ENCODE assay signal across 12 mouse cellular contexts in the genomic region with DNA sequence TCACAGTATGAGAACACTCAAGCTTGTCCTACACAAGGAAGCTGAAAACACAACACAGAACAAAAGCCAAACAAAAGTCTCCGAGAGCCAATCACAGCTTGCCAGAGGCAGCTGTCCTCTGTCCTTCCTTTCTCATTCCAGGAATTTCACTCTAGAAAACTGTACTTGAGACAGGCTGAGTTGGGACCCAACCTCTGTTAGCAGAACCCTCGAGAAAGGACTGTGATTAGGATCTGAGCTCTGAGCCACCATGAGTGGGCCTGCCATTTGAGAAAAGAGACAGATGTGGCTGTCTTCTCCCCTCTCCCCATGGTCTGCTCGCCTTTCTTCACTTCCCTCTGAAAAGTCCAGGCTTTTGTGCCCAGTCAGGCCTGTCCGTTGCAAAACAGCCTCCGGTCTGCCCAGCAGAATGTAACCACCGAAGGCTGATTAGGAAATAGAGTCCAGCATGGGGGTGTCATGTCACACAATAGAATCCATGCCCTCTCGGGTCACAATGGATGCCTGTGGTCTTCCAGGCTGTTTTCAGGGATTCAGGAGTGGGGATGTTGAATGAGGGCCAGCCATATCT. TPM values are rescaled to one million over a fixed set of nuclear protein-coding genes. Genes with fewer than 3 reads are reported as not detected.
DNase-seq lines count a peak whose midpoint lies in the region; ATAC-seq lines count a peak whose summit lies in the region.
"Had no signal": no experiment of that assay in that cellular context is flagged by ENCODE, and none has a peak within 500 bp of the region (broad histone marks: within the 10 kb centered on the region; RNA-seq: fewer than 3 reads in every experiment).

No protein-coding gene starts in this region.

- peaks cover 10% of the 10 kb centered on the region; the same call in 1 of the 2 replicates for H3K4me1 ChIP-seq in forebrain, embryonic 11.5 days (replicated peaks; ENCODE audit: control insufficient read depth, insufficient read depth, low read length)
- H3K4me1 ChIP-seq in forebrain, embryonic 16.5 days (replicated peaks; ENCODE audit: control insufficient read depth, insufficient read depth, low read length) = peaks cover 9% of the 10 kb centered on the region; the same call in 1 of the 2 replicates
- peaks cover 62% of the 10 kb centered on the region for H3K4me1 ChIP-seq in midbrain, embryonic 10.5 days
- peaks cover 15% of the 10 kb centered on the region for H3K4me1 ChIP-seq in midbrain, embryonic 13.5 days (replicated peaks)
- no peaks in the 10 kb centered on the region for H3K4me1 ChIP-seq in intestine, embryonic 16.5 days (ENCODE audit: control insufficient read depth, insufficient read depth, low read length)
- no peaks in the 10 kb centered on the region; the same call in 1 of the 2 replicates for H3K4me1 ChIP-seq in stomach, embryonic 16.5 days (ENCODE audit: control insufficient read depth, insufficient read depth, low read length)
- H3K4me1 ChIP-seq: embryonic facial prominence, embryonic 15.5 days; megakaryocyte, embryonic 14.5 days had no signal

- no peaks in the 10 kb centered on the region for H3K27me3 ChIP-seq in forebrain, embryonic 11.5 days (ENCODE audit: control insufficient read depth, insufficient read depth, low read length)
- H3K27me3 ChIP-seq in forebrain, embryonic 16.5 days (replicated peaks; ENCODE audit: control insufficient read depth, insufficient read depth, low read length) = no peaks in the 10 kb centered on the region
- H3K27me3 ChIP-seq in midbrain, embryonic 10.5 days (ENCODE audit: low read depth, poor library complexity, severe bottlenecking) = no peaks in the 10 kb centered on the region
- H3K27me3 ChIP-seq in midbrain, embryonic 13.5 days = no peaks in the 10 kb centered on the region
- no peaks in the 10 kb centered on the region for H3K27me3 ChIP-seq in intestine, embryonic 16.5 days (replicated peaks; ENCODE audit: control insufficient read depth, insufficient read depth, low read length)
- H3K27me3 ChIP-seq in stomach, embryonic 16.5 days (ENCODE audit: control insufficient read depth, insufficient read depth, low read length) = no peaks in the 10 kb centered on the region
- H3K27me3 ChIP-seq: embryonic facial prominence, embryonic 15.5 days; megakaryocyte, embryonic 14.5 days had no signal

- H3K9ac ChIP-seq in forebrain, embryonic 11.5 days (ENCODE audit: low read length) = no peak overlapping the region
- H3K9ac ChIP-seq in forebrain, embryonic 16.5 days (replicated peaks; ENCODE audit: low read depth, low read length) = no peak overlapping the region
- H3K9ac ChIP-seq in midbrain, embryonic 13.5 days (replicated peaks) = no peak overlapping the region
- H3K9ac ChIP-seq in intestine, embryonic 16.5 days (ENCODE audit: low read depth, low read length) = no peak overlapping the region
- H3K9ac ChIP-seq in stomach, embryonic 16.5 days (ENCODE audit: low read length) = no peak overlapping the region
- H3K9ac ChIP-seq: embryonic facial prominence, embryonic 15.5 days had no signal

- DNase-seq in forebrain, embryonic 11.5 days (ENCODE audit: low spot score) = no peak
- peak; percentile 54 for DNase-seq in midbrain, embryonic 10.5 days (ENCODE audit: low spot score)
- DNase-seq in gastrocnemius, postnatal 36 days = no peak
- DNase-seq in heart, postnatal 25 days (ENCODE audit: low spot score) = no peak
- DNase-seq: heart, adult 18-20 months had no signal

- no peak overlapping the region for H3K4me3 ChIP-seq in forebrain, embryonic 11.5 days (ENCODE audit: low read depth, low read length)
- no peak overlapping the region for H3K4me3 ChIP-seq in forebrain, embryonic 16.5 days (replicated peaks; ENCODE audit: low read length)
- no peak overlapping the region for H3K4me3 ChIP-seq in midbrain, embryonic 10.5 days
- no peak overlapping the region for H3K4me3 ChIP-seq in midbrain, embryonic 13.5 days (replicated peaks)
- no peak overlapping the region for H3K4me3 ChIP-seq in intestine, embryonic 16.5 days (ENCODE audit: low read length)
- H3K4me3 ChIP-seq in stomach, embryonic 16.5 days (replicated peaks; ENCODE audit: low read length) = no peak overlapping the region
- H3K4me3 ChIP-seq: embryonic facial prominence, embryonic 15.5 days; megakaryocyte, embryonic 14.5 days had no signal

- no peaks in the 10 kb centered on the region for H3K36me3 ChIP-seq in forebrain, embryonic 11.5 days (ENCODE audit: control insufficient read depth, insufficient read depth, low read length)
- no peaks in the 10 kb centered on the region for H3K36me3 ChIP-seq in forebrain, embryonic 16.5 days (ENCODE audit: control insufficient read depth, insufficient read depth)
- H3K36me3 ChIP-seq in midbrain, embryonic 10.5 days = no peaks in the 10 kb centered on the region
- H3K36me3 ChIP-seq in midbrain, embryonic 13.5 days = no peaks in the 10 kb centered on the region
- no peaks in the 10 kb centered on the region for H3K36me3 ChIP-seq in intestine, embryonic 16.5 days (ENCODE audit: control insufficient read depth, insufficient read depth, low read length)
- no peaks in the 10 kb centered on the region for H3K36me3 ChIP-seq in stomach, embryonic 16.5 days (ENCODE audit: control insufficient read depth, insufficient read depth, low read length)
- H3K36me3 ChIP-seq: embryonic facial prominence, embryonic 15.5 days had no signal

- no peaks in the 10 kb centered on the region for H3K9me3 ChIP-seq in forebrain, embryonic 11.5 days (ENCODE audit: control insufficient read depth, low read length)
- no peaks in the 10 kb centered on the region for H3K9me3 ChIP-seq in forebrain, embryonic 16.5 days (ENCODE audit: control insufficient read depth, low read length)
- H3K9me3 ChIP-seq in midbrain, embryonic 10.5 days (replicated peaks) = no peaks in the 10 kb centered on the region
- no peaks in the 10 kb centered on the region for H3K9me3 ChIP-seq in midbrain, embryonic 13.5 days
- H3K9me3 ChIP-seq in intestine, embryonic 16.5 days (ENCODE audit: control insufficient read depth, low read length) = no peaks in the 10 kb centered on the region
- H3K9me3 ChIP-seq in stomach, embryonic 16.5 days (replicated peaks; ENCODE audit: control insufficient read depth, low read length) = no peaks in the 10 kb centered on the region
- H3K9me3 ChIP-seq: embryonic facial prominence, embryonic 15.5 days had no signal

- ATAC-seq in forebrain, embryonic 11.5 days (replicated peaks; ENCODE audit: low FRiP score) = peak; percentile 40
- no peak for ATAC-seq in forebrain, embryonic 16.5 days
- no peak for ATAC-seq in midbrain, embryonic 13.5 days
- ATAC-seq in intestine, embryonic 16.5 days = peak; percentile 48; the same call in 1 of the 2 replicates
- ATAC-seq in stomach, embryonic 16.5 days (ENCODE audit: insufficient read depth, low FRiP score) = no peak

- peak overlapping the region; percentile 78 for H3K27ac ChIP-seq in forebrain, embryonic 11.5 days (ENCODE audit: low read depth, low read length)
- no peak overlapping the region for H3K27ac ChIP-seq in forebrain, embryonic 16.5 days (ENCODE audit: low read length)
- peak overlapping the region; percentile 85 for H3K27ac ChIP-seq in midbrain, embryonic 10.5 days (replicated peaks)
- H3K27ac ChIP-seq in midbrain, embryonic 13.5 days = no peak overlapping the region
- peak overlapping the region; percentile 43 for H3K27ac ChIP-seq in intestine, embryonic 16.5 days (ENCODE audit: low read length)
- peak overlapping the region; percentile 15 for H3K27ac ChIP-seq in stomach, embryonic 16.5 days (ENCODE audit: low read length)
- H3K27ac ChIP-seq: embryonic facial prominence, embryonic 15.5 days had no signal

- WGBS in forebrain, embryonic 11.5 days = 20% methylated on average over 7 of the region's 7 CpGs
- WGBS in forebrain, embryonic 16.5 days = 13% methylated on average over 7 of the region's 7 CpGs
- 16% methylated on average over 7 of the region's 7 CpGs for WGBS in midbrain, embryonic 10.5 days
- WGBS in midbrain, embryonic 13.5 days = 6% methylated on average over 7 of the region's 7 CpGs
- WGBS in intestine, embryonic 16.5 days = 55% methylated on average over 7 of the region's 7 CpGs
- 59% methylated on average over 7 of the region's 7 CpGs for WGBS in stomach, embryonic 16.5 days

- no peak overlapping the region for H3K4me2 ChIP-seq in forebrain, embryonic 11.5 days (ENCODE audit: low read depth, low read length, severe bottlenecking)
- no peak overlapping the region for H3K4me2 ChIP-seq in forebrain, embryonic 16.5 days (ENCODE audit: low read length)
- no peak overlapping the region for H3K4me2 ChIP-seq in midbrain, embryonic 13.5 days (replicated peaks)
- H3K4me2 ChIP-seq in intestine, embryonic 16.5 days (ENCODE audit: low read depth, low read length) = no peak overlapping the region
- H3K4me2 ChIP-seq in stomach, embryonic 16.5 days (ENCODE audit: low read depth, low read length) = no peak overlapping the region
- H3K4me2 ChIP-seq: embryonic facial prominence, embryonic 15.5 days had no signal

- intact Hi-C loops in gastrocnemius, postnatal 36 days (cut with DNase I) = no loop called here
- intact Hi-C loops in heart, postnatal 25 days (cut with DNase I) = no loop called here

RNA-seq across cellular contexts. Expression of gene Shroom3, which starts 24.8 kb away (rescaled TPM):
- polyA plus RNA-seq in forebrain, embryonic 11.5 days (2014; fragmentation: Nextera tagmentation; extraction: Ambion mirVana) = 12.2 and 15.2 TPM in 2 replicates
- polyA plus RNA-seq in forebrain, embryonic 16.5 days (2015; fragmentation: Nextera tagmentation; extraction: Ambion mirVana) = 1.2 and 1.4 TPM in 2 replicates
- 5.8 and 8.3 TPM in 2 replicates for polyA plus RNA-seq in midbrain, embryonic 10.5 days (2016; fragmentation: Nextera tagmentation; extraction: Ambion mirVana)
- polyA plus RNA-seq in midbrain, embryonic 13.5 days (2015; fragmentation: Nextera tagmentation; extraction: Ambion mirVana) = 2.4 and 2.5 TPM in 2 replicates
- 6.0 and 6.4 TPM in 2 replicates for polyA plus RNA-seq in intestine, embryonic 16.5 days (2015; fragmentation: Nextera tagmentation; extraction: Ambion mirVana)
- 14.4 and 17.2 TPM in 2 replicates for polyA plus RNA-seq in stomach, embryonic 16.5 days (2015; fragmentation: Nextera tagmentation; extraction: Ambion mirVana)
- total RNA-seq in gastrocnemius, postnatal 36 days (2021) = under 1 TPM; 0.43 to 0.54 TPM
- total RNA-seq in heart, postnatal 25 days (2021) = 10 to 100 TPM; 32.7 to 33.9 TPM

RNA-seq across cellular contexts. Expression of gene Ccdc158, which starts 32.9 kb away (rescaled TPM):
- 1.0 and 1.2 TPM in 2 replicates for polyA plus RNA-seq in forebrain, embryonic 11.5 days (2014; fragmentation: Nextera tagmentation; extraction: Ambion mirVana)
- 0.32 and 0.40 TPM in 2 replicates for polyA plus RNA-seq in forebrain, embryonic 16.5 days (2015; fragmentation: Nextera tagmentation; extraction: Ambion mirVana)
- 0.85 and 0.89 TPM in 2 replicates for polyA plus RNA-seq in midbrain, embryonic 10.5 days (2016; fragmentation: Nextera tagmentation; extraction: Ambion mirVana)
- polyA plus RNA-seq in midbrain, embryonic 13.5 days (2015; fragmentation: Nextera tagmentation; extraction: Ambion mirVana) = 0.37 and 0.63 TPM in 2 replicates
- polyA plus RNA-seq in intestine, embryonic 16.5 days (2015; fragmentation: Nextera tagmentation; extraction: Ambion mirVana) = 0.88 and 1.2 TPM in 2 replicates
- 0.50 and 0.61 TPM in 2 replicates for polyA plus RNA-seq in stomach, embryonic 16.5 days (2015; fragmentation: Nextera tagmentation; extraction: Ambion mirVana)
- total RNA-seq in gastrocnemius, postnatal 36 days (2021) = under 1 TPM; 0.42 to 0.61 TPM
- total RNA-seq in heart, postnatal 25 days (2021) = not detected
- total RNA-seq: heart, adult 18-20 months had no signal
- polyA plus RNA-seq: C2C12 had no signal

Comparison
In these comparisons a context has a peak if more than half of its experiments do, and no peak if none do; other contexts are left out.
1. ATAC-seq: peak in forebrain, embryonic 11.5 days (single experiment) and intestine, embryonic 16.5 days (single experiment); none in forebrain, embryonic 16.5 days (single experiment), midbrain, embryonic 13.5 days (single experiment) and stomach, embryonic 16.5 days (single experiment).
2. H3K27ac ChIP-seq: peak in forebrain, embryonic 11.5 days (single experiment), midbrain, embryonic 10.5 days (single experiment), intestine, embryonic 16.5 days (single experiment) and stomach, embryonic 16.5 days (single experiment); none in forebrain, embryonic 16.5 days (single experiment) and midbrain, embryonic 13.5 days (single experiment).